Mouse (Mus musculus) gastrocnemius, postnatal 14 days (tissue): ENCODE data around the gene Sf3b1. TPM values are rescaled to one million over a fixed set of nuclear protein-coding genes. Genes with fewer than 3 reads are reported as not detected.
"Not testable (repeated sequence)": the region's sequence is repeated elsewhere in the genome, so short reads cannot be mapped to it uniquely, and the experiment has no call there.

Source experiments
- DNase-seq: peaks from one replicate; pipeline ENCODE4 v3.0.0; 2021; ENCODE audit warnings: mixed read lengths
- intact Hi-C: fragments of 180-260 bp; cut with DNase I; formaldehyde crosslinking; loops from one replicate; pipeline ENCODE4 v1.15.1; 2025; ENCODE audit warnings: low total_unique reads
- long read RNA-seq, 2 experiments: library from polyadenylated mRNA; stranded (forward); transcript quantifications; one replicate each; pipeline ENCODE4 v2.0.0; 2021
- total RNA-seq, 2 experiments: library from RNA; stranded (reverse); gene quantifications; 2 replicates each; pipeline ENCODE4 v1.2.3; 2021

Sf3b1 gene
- total RNA-seq, result 10 to 100 TPM; 51.9 to 58.3 TPM
- long read RNA-seq, experiment 1, full-length matches to known transcripts, result 28 of 37 reads
- long read RNA-seq, experiment 1, partial matches to known transcripts, result 3 of 37 reads
- long read RNA-seq, experiment 1, other reads (novel, unspliced or antisense), result 6 of 37 reads
- long read RNA-seq, experiment 2, full-length matches to known transcripts, result 45 of 61 reads
- long read RNA-seq, experiment 2, partial matches to known transcripts, result 6 of 61 reads
- long read RNA-seq, experiment 2, other reads (novel, unspliced or antisense), result 10 of 61 reads

DNA sequence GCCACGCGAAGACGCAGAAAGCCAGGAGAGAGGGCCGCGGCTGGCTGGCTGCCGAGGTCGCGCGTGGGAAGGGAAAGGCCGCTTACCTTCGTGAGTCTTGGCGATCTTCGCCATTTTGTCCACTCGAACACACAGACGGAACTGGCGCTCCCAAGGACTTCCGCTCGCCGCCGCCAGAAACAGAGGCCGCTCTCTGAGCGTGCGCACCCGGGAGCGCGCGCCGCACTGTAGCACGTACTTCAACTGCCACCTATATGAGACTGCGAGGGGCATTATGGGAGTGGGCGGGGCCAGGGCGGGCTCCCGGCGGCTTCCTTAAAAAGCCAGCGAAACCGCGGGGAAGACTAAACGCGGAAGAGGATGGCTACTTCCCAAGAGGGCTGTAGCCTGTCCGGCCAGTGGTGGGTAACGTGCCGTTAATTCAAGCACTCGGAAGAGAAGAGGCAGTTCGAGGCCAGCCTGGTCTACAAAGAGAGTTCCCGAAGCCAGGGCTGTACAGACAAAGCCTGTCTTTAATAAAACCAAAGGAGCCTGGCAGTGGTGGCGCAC lies at the start of gene Sf3b1:
Sf3b1 (minus strand) TSS at position 229 of the 549 bp plus-strand sequence.
- intact Hi-C loops, result no loop called here
- DNase-seq, result peak; percentile 96

- intact Hi-C loops, result no loop called here
- DNase-seq, result no peak
Measured at GRCm38 (mm10) chr1:55076395-55076743, 49.1 kb upstream of the Sf3b1 start.

DNA sequence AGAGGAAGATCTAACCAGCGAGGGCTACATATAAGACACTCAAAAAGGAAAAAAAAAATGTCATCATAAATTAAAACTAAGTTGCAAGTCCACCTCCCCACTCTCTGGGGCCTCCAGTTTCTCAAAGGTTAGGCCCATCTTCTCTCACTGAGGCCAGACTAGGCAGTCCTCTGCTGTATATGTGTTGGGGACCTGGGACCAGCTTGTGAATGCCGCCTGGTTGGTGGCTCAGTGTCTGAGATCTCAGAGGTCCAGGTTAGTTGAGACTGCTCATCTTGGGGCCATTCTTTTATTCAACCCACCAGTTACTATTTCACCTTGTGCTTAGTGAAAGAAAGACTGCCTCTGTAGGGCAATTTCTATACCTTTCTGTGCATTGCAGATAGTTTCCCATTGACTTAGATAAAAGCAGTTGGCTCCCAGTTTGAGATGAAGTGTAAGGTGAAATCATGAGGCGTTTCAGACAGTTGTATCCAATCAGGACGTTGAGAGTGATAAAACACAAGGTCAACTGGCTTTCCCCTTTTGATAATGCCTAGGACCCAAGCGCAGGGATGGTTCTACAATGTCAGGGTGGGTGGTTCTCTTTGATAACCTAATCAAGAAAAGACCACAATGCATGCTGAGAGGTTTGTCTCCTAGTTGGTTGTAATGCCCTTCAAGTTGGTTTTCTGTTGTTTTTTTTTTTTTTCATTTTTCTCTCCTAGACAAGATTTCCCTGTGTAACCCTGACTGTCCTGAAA lies 48.5 kb upstream of the Sf3b1 start:
- intact Hi-C loops, result no loop called here

GRCm38 (mm10) chr1:55074757-55075156 lies 47.5 kb upstream of the Sf3b1 start:
- intact Hi-C loops, result no loop called here
- DNase-seq, result no peak

More for the DNA sequence above, 48.5 kb upstream of the Sf3b1 start:
- no peak for DNase-seq

GRCm38 (mm10) chr1:55072328-55072727 lies 45.0 kb upstream of the Sf3b1 start:
- intact Hi-C loops, DNase-seq: not testable (repeated sequence)

DNA sequence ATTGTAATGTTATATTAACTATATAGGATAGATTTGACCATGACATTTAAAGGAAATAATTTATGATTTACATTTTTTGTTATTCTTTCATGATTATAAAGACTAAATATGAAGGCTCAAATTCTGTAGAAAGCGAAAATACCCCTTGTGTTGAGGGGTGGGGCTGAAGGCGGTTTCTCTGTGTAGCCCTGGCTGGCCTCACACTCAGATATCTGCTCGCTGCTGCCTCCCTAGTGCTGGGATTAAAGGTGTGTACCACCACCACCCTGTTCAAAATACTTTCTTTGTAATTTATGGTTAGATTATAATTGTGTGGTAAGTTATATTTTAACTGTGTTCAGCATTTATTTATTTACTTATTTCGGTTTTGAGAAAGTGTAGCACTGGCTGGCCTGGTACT lies 34.5 kb upstream of the Sf3b1 start:
- intact Hi-C loops, result no loop called here

DNA sequence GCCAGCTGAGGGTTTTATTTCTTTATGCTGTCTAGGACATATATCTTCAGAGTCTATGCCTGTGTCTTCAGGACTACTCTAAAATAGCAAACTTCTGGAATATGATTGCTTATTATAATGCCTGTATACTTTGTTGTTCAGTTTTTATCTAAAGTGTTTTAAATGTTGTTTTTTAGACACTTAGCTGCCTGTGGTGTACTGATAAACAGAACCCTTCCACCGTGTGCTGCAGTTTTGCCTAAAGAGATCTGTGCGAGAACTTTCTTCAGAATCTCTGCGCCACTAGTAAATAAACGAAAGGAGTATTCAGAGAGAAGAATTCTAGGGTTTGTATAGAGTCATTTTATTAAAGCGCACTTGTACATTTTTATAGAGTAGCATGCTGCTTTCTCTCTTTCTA lies 33.8 kb upstream of the Sf3b1 start:
- intact Hi-C loops, result no loop called here
- no peak for DNase-seq

More for the DNA sequence above, 34.5 kb upstream of the Sf3b1 start:
- no peak for DNase-seq

GRCm38 (mm10) chr1:55058383-55058782 lies 31.1 kb upstream of the Sf3b1 start:
- intact Hi-C loops, DNase-seq: not testable (repeated sequence)

- DNase-seq, result no peak
- intact Hi-C loops, result no loop called here
Measured at GRCm38 (mm10) chr1:55055322-55056115, 28.2 kb upstream of the Sf3b1 start.

GRCm38 (mm10) chr1:55053596-55053995 lies 26.3 kb upstream of the Sf3b1 start:
- no peak for DNase-seq
- intact Hi-C loops, result no loop called here

DNA sequence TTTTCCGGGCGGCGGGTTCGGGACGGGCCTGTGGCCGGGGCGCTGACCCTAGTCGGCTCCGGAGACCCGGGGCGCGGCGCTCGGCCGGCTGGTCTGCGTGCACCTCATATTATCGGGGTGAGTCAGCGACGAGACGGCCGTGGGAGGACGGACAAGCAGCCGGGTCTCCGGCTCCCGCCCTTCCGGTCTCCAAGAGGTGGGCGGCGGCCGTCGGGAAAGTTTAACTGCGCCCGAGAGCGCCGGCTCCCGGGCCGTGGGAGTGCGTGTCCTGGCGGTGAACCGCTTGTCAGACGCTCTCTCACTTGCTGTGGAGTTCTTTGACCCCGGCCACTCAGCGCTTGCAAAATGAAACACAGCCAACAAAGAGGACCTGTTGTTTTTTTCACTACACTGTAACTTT lies 25.7 kb upstream of the Sf3b1 start:
- peak; percentile 83 for DNase-seq
- intact Hi-C loops, result no loop called here

- intact Hi-C loops, result no loop called here
- peak; percentile 98 for DNase-seq
Measured at GRCm38 (mm10) chr1:55052355-55052953, 25.2 kb upstream of the Sf3b1 start, which contains the start of gene Coq10b. Gene Coq10b, plus strand, starts transcription at chr1:55052770.

GRCm38 (mm10) chr1:55051671-55052070 lies 24.4 kb upstream of the Sf3b1 start:
- DNase-seq, result no peak
- intact Hi-C loops, result no loop called here

DNA sequence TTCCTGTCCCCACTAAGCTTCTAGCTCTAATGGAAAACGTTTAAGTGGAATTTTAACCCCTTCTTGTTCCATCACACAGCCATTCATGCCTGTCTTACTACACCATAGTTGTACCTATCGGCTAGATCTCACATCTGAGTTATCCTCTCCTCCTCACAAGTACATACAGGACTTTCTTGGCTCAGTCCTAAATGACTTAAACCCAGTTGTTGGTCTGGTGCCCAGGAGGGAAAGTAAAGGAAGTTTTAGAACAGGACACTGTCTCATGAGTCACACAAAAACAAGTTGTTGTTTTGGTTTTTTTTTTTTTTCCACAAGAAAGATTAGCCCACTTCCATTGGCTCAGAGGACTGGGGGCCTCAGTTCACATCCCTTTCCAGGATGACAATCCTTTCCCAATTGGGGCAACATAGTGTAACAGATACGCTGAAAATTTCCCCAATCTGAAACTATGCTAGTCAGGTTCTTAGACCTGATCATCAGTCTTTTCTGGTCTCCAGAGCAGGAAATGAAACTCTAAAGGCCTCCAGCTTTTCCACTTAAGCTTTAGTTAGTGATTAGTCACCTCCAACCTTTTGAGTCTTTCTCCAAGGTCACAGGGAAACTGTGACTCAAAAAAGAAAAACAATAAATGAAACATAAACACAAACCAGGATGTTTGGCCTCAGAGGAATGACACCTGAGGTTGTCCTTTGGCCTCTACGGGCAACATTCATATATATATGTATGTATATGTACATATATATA lies 21.7 kb upstream of the Sf3b1 start:
- DNase-seq, result no peak
- intact Hi-C loops, result no loop called here

DNA sequence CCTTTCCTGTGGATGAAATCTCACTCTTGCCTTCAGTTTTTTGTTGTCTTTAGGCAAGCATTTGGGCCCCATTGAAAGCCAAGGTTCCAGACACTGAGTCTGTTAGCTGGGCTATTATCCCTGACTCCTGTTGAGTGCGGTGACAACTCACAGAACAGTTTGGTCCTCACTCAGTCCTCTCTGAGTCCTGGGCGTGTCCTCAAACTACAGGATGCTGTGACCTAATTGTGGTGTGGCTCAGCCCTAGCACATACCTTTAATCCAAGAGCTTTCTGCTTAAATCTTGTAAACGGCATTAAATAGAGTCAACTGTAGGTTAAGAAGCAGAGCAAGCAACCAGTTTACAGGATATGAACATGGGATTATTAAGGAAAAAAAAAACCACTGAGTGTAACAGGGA lies 15.9 kb upstream of the Sf3b1 start:
- intact Hi-C loops, result no loop called here
- no peak for DNase-seq

GRCm38 (mm10) chr1:55042246-55042645 lies 15.0 kb upstream of the Sf3b1 start:
- no peak for DNase-seq
- intact Hi-C loops, result no loop called here

DNA sequence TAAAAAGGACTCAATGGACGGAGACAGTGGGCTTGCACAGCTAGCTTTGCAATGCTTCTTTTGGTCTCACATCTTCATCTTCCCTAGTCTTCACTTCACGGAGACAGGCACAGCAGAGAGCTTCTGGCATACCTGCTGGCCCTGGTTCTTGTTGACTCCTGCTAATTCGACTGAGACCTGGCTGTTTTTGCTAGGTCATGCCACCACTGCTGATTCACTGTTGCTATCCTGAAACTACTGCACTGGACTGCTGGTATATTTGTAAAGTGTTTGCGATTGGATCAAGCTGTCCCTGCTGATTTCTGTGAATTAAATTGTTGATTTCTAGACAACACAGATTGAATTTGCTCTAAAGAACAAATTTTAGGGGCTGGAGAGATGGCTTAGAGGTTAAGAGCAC lies 14.4 kb upstream of the Sf3b1 start:
- intact Hi-C loops, result no loop called here
- no peak for DNase-seq

- intact Hi-C loops, result no loop called here
- DNase-seq, result no peak
Measured at GRCm38 (mm10) chr1:55039944-55040343, 12.7 kb upstream of the Sf3b1 start.
